Mouse (Mus musculus) left cerebral cortex, postnatal 10 days (tissue): ENCODE measurements around the gene Prpf18. TPM values are rescaled to one million over a fixed set of nuclear protein-coding genes. Genes with fewer than 3 reads are reported as not detected.

ENCODE experiments used
- DNase-seq, 2 experiments: peaks; one replicate each; pipeline ENCODE4 v3.0.0; 2021 to 2022; ENCODE audit warnings: low spot score in 2 of 2, mixed read lengths in 1 of 2; ENCODE audit errors: extremely low spot score in 1 of 2
- intact Hi-C: fragments of 180-260 bp; cut with DNase I; formaldehyde crosslinking; loops from one replicate; pipeline ENCODE4 v1.15.1; 2025
- total RNA-seq, 2 experiments: library from RNA; stranded (reverse); gene quantifications; 2 replicates each; pipeline ENCODE4 v1.2.3; 2021

The Prpf18 gene
- total RNA-seq, 2 experiments from 2014 or later: 35.9 to 37.5 TPM

- no peak for DNase-seq
- intact Hi-C loops: no loop called here
These were observed 69.0 kb downstream of the Prpf18 start for GRCm38 (mm10) chr2:4582930-4583329.

GRCm38 (mm10) chr2:4580666-4581065 lies 71.2 kb downstream of the Prpf18 start:
- no peak for DNase-seq
- intact Hi-C loops: no loop called here

- intact Hi-C loops: no loop called here
- no peak for DNase-seq
These were observed 72.4 kb downstream of the Prpf18 start for GRCm38 (mm10) chr2:4579357-4580068.

- no peak for DNase-seq
- intact Hi-C loops: no loop called here
These were observed 73.6 kb downstream of the Prpf18 start for GRCm38 (mm10) chr2:4578291-4578690.

GRCm38 (mm10) chr2:4575975-4576374 lies 75.9 kb downstream of the Prpf18 start:
- intact Hi-C loops: no loop called here
- no peak for DNase-seq

GRCm38 (mm10) chr2:4575163-4575562 lies 76.8 kb downstream of the Prpf18 start:
- intact Hi-C loops: no loop called here
- DNase-seq: no peak

GRCm38 (mm10) chr2:4574251-4574650 lies 77.7 kb downstream of the Prpf18 start:
- DNase-seq: no peak
- intact Hi-C loops: no loop called here

- DNase-seq: no peak
- intact Hi-C loops: no loop called here
These were observed 78.5 kb downstream of the Prpf18 start for GRCm38 (mm10) chr2:4573386-4573785.

GRCm38 (mm10) chr2:4572498-4573263 lies 79.2 kb downstream of the Prpf18 start:
- DNase-seq: no peak
- intact Hi-C loops: no loop called here

Other genes with a start within 250 kb of the Prpf18 start
- 1 to 10 TPM; 2.6 to 2.9 TPM for gene Bend7, start 65.7 kb upstream of the Prpf18 start, total RNA-seq
- gene Sephs1, start 229.5 kb upstream of the Prpf18 start, total RNA-seq: 10 to 100 TPM; 39.7 to 46.5 TPM